Mouse (Mus musculus): ENCODE results near the gene Irf6. TPM values are rescaled to one million over a fixed set of nuclear protein-coding genes. Genes with fewer than 3 reads are reported as not detected.

The Irf6 gene
- polyA plus RNA-seq, 1 experiment: 25.9 TPM

- DNase-seq: no peak
- Histone ChIP-seq H3K4me1 (ENCODE audit: control insufficient read depth, insufficient read depth, low read length) (no peaks in the 10 kb centered on the region), H3K4me3 (replicated peaks; ENCODE audit: extremely low read depth, low read depth, low read length) (no peak overlapping the region)
- TF ChIP-seq CTCF (IDR thresholded peaks at IDR 0.05; ENCODE audit: insufficient read depth, low read length) (no peak), POLR2A (IDR thresholded peaks at IDR 0.05; ENCODE audit: borderline replicate concordance, extremely low read depth, low read depth, low read length) (no peak)
- WGBS: 66% methylated on average over 3 of the region's 3 CpGs
These were observed 3.7 kb upstream of the Irf6 start for GRCm38 (mm10) chr1:193149231-193149630.

GRCm38 (mm10) chr1:193151134-193151533 lies 1.8 kb upstream of the Irf6 start:
- 33% methylated on average over 7 of the region's 7 CpGs for WGBS
- Histone ChIP-seq H3K4me3 (replicated peaks; ENCODE audit: extremely low read depth, low read depth, low read length) (no peak overlapping the region), H3K4me1 (ENCODE audit: control insufficient read depth, insufficient read depth, low read length) (no peaks in the 10 kb centered on the region)
- DNase-seq: no peak
- TF ChIP-seq POLR2A (IDR thresholded peaks at IDR 0.05; ENCODE audit: borderline replicate concordance, extremely low read depth, low read depth, low read length) (no peak), CTCF (IDR thresholded peaks at IDR 0.05; ENCODE audit: insufficient read depth, low read length) (no peak)

GRCm38 (mm10) chr1:193153561-193153960 lies 650 bp downstream of the Irf6 start:
- WGBS: 43% methylated on average over 16 of the region's 16 CpGs
- H3K4me3 ChIP-seq (replicated peaks; ENCODE audit: extremely low read depth, low read depth, low read length): peak overlapping the region; percentile 67
- no peaks in the 10 kb centered on the region for H3K4me1 ChIP-seq (ENCODE audit: control insufficient read depth, insufficient read depth, low read length)
- TF ChIP-seq CTCF (IDR thresholded peaks at IDR 0.05; ENCODE audit: insufficient read depth, low read length) (no peak), POLR2A (IDR thresholded peaks at IDR 0.05; ENCODE audit: borderline replicate concordance, extremely low read depth, low read depth, low read length) (no peak)
- DNase-seq: peak; percentile 49

GRCm38 (mm10) chr1:193156316-193157110 lies 3.6 kb downstream of the Irf6 start:
- Histone ChIP-seq H3K4me1 (ENCODE audit: control insufficient read depth, insufficient read depth, low read length) (peaks cover 8% of the 10 kb centered on the region), H3K4me3 (replicated peaks; ENCODE audit: extremely low read depth, low read depth, low read length) (no peak overlapping the region)
- DNase-seq: no peak
- no peak for TF ChIP-seq CTCF (IDR thresholded peaks at IDR 0.05; ENCODE audit: insufficient read depth, low read length)
- WGBS: 54% methylated on average over 15 of the region's 15 CpGs

- no peak overlapping the region for H3K4me3 ChIP-seq (replicated peaks; ENCODE audit: extremely low read depth, low read depth, low read length)
- H3K4me1 ChIP-seq (ENCODE audit: control insufficient read depth, insufficient read depth, low read length): peaks cover 8% of the 10 kb centered on the region
- DNase-seq: no peak
- 76% methylated on average over 8 of the region's 8 CpGs for WGBS
- TF ChIP-seq CTCF (IDR thresholded peaks at IDR 0.05; ENCODE audit: insufficient read depth, low read length) (no peak), POLR2A (IDR thresholded peaks at IDR 0.05; ENCODE audit: borderline replicate concordance, extremely low read depth, low read depth, low read length) (no peak)
These were observed 4.2 kb downstream of the Irf6 start for GRCm38 (mm10) chr1:193157111-193157492.

GRCm38 (mm10) chr1:193159163-193159562 lies 6.3 kb downstream of the Irf6 start:
- 28% methylated on average over 3 of the region's 3 CpGs for WGBS
- TF ChIP-seq POLR2A (IDR thresholded peaks at IDR 0.05; ENCODE audit: borderline replicate concordance, extremely low read depth, low read depth, low read length) (no peak), CTCF (IDR thresholded peaks at IDR 0.05; ENCODE audit: insufficient read depth, low read length) (no peak)
- peaks cover 8% of the 10 kb centered on the region for H3K4me1 ChIP-seq (ENCODE audit: control insufficient read depth, insufficient read depth, low read length)
- H3K4me3 ChIP-seq (replicated peaks; ENCODE audit: extremely low read depth, low read depth, low read length): no peak overlapping the region
- no peak for DNase-seq

GRCm38 (mm10) chr1:193159613-193160012 lies 6.7 kb downstream of the Irf6 start:
- no peak for DNase-seq
- H3K4me3 ChIP-seq (replicated peaks; ENCODE audit: extremely low read depth, low read depth, low read length): no peak overlapping the region
- H3K4me1 ChIP-seq (ENCODE audit: control insufficient read depth, insufficient read depth, low read length): peaks cover 8% of the 10 kb centered on the region
- TF ChIP-seq CTCF (IDR thresholded peaks at IDR 0.05; ENCODE audit: insufficient read depth, low read length) (no peak), POLR2A (IDR thresholded peaks at IDR 0.05; ENCODE audit: borderline replicate concordance, extremely low read depth, low read depth, low read length) (no peak)
- 39% methylated on average over 1 of the region's 1 CpGs for WGBS

GRCm38 (mm10) chr1:193160317-193161032 lies 7.6 kb downstream of the Irf6 start:
- H3K4me1 ChIP-seq (ENCODE audit: control insufficient read depth, insufficient read depth, low read length): peaks cover 8% of the 10 kb centered on the region
- 11% methylated on average over 18 of the region's 18 CpGs for WGBS
- no peak for TF ChIP-seq POLR2A (IDR thresholded peaks at IDR 0.05; ENCODE audit: borderline replicate concordance, extremely low read depth, low read depth, low read length)
- TF ChIP-seq CTCF (IDR thresholded peaks at IDR 0.05; ENCODE audit: insufficient read depth, low read length): no peak
- no peak overlapping the region for H3K4me3 ChIP-seq (replicated peaks; ENCODE audit: extremely low read depth, low read depth, low read length)
- peak; percentile 40 for DNase-seq

- no peak for DNase-seq
- WGBS: 90% methylated on average over 3 of the region's 3 CpGs
- no peak for TF ChIP-seq CTCF (IDR thresholded peaks at IDR 0.05; ENCODE audit: insufficient read depth, low read length)
- H3K4me3 ChIP-seq (replicated peaks; ENCODE audit: extremely low read depth, low read depth, low read length): no peak within 1 kb of the TSS
- peaks cover 5% of the 10 kb centered on the region; the same call in 1 of the 2 replicates for H3K4me1 ChIP-seq (ENCODE audit: control insufficient read depth, insufficient read depth, low read length)
These were observed 14.8 kb downstream of the Irf6 start, which contains the start of gene A130010J15Rik for GRCm38 (mm10) chr1:193167746-193168145. A130010J15Rik (plus strand) TSS chr1:193168046.

- TF ChIP-seq POLR2A (IDR thresholded peaks at IDR 0.05; ENCODE audit: borderline replicate concordance, extremely low read depth, low read depth, low read length) (no peak), CTCF (IDR thresholded peaks at IDR 0.05; ENCODE audit: insufficient read depth, low read length) (no peak)
- H3K4me1 ChIP-seq (ENCODE audit: control insufficient read depth, insufficient read depth, low read length): peaks cover 6% of the 10 kb centered on the region; the same call in 1 of the 2 replicates
- 69% methylated on average over 7 of the region's 7 CpGs for WGBS
- no peak for DNase-seq
- H3K4me3 ChIP-seq (replicated peaks; ENCODE audit: extremely low read depth, low read depth, low read length): no peak overlapping the region
These were observed 16.3 kb downstream of the Irf6 start for GRCm38 (mm10) chr1:193169228-193169627.

Measured in lung, adult 2 months (tissue).